Mouse (Mus musculus) spleen, postnatal 4 days (tissue): ENCODE results near the gene Serpina3i.

Experiments
- DNase-seq, 2 experiments: peaks; one replicate each; pipeline ENCODE4 v3.0.0; 2022; ENCODE audit warnings: low spot score in 2 of 2

Serpina3i gene

DNA sequence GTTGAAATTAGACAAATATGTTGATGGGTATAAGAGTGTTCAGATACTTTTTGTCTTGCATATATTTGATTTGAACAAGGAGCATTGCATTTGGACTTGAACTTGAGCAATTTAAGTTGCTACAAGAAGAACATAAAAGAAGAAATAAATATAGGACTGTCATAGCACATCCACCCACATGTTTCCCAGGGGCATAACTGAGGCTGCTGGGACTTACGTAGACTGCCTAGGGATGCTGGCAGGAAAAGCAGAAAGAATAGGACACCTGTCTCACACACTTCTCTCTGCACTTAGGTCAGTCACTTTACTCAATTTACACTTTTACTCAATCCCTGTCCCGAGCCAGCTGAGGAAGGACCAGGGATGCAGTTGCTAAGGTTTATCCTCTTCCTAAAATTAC lies 31.0 kb downstream of the Serpina3i start:
- DNase-seq: peak in 1 of 2 experiments; percentile 4

DNA sequence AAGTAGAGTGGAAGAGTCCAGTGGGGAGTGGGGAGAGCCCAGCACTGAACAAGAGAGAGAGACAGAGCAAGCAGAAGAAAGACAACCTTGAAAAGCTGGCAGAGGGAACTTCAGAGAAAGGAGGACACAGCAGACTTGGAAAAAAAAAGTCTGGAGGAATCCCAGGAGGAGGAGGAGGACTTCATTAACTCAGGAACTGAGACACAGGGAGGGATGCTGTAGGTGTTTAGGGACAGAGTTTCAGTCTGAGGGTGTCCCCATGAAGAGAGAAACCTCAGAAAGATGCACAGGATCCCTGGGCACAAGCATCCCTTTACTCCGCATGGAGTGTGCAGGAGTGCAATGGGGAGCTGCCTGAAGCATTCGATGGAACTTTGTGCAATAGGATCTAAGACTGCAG lies 35.1 kb downstream of the Serpina3i start:
- peak in 1 of 2 experiments; percentile 2 for DNase-seq

DNA sequence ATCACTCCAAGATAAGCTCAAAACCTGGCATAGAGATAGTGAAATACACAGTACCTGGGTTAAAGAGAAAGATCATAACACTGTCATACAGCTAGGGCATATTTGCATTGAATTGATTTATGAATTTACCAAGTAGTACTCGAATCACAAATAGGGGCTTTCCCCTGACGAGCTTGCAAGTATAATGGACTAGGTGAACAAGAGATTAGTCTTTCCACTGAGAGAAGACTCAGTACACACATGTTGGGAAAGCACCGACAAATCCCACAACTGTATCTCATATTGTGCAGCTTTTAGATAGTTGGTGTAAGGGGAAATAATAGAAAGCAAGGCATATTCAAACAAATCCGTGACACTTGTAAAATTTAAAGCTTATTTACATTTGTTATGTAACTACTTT lies 43.1 kb downstream of the Serpina3i start:
- DNase-seq: no peak

DNA sequence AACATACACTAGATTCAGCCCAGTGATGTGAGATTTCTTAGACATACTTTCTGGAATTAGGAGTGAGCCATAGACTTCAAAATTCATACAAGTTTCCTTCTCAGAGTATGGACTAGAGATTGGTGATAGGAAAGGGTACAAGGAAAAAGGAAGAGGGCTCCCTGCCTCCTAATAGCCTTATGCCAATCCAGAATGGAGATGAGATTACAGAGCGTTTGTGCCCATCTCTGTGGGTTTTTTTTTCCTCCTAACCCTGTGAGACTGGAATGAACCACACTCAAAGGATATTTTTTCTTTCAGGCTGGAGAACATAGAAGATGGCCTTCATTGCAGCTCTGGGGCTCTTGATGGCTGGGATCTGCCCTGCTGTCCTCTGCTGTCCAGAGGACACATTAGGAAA lies 51.3 kb downstream of the Serpina3i start, which contains the start of gene Serpina3j:
Gene Serpina3j (plus strand): TSS at position 301 of the 400 bp plus-strand sequence.
- DNase-seq: no peak
